Mouse (Mus musculus) urinary bladder, postnatal 0 days (tissue): ENCODE measurements around the gene Gm20870. TPM values are rescaled to one million over a fixed set of nuclear protein-coding genes. Genes with fewer than 3 reads are reported as not detected.

Experiments
- polyA plus RNA-seq: library from polyadenylated mRNA; unstranded; fragments of >200 nt; fragmentation: Nextera tagmentation; extraction: Ambion mirVana; gene quantifications from 2 replicates; pipeline ENCODE4 v1.2.1, GENCODE M21; 2015

Gene Gm20870
- polyA plus RNA-seq: not detected in 2 replicates

GRCm38 (mm10) chrY:71691743-71692142 is at the start of gene Gm20870:
TSS of gene Gm20870 (plus strand) at chrY:71692043.

Other genes with a start within 250 kb of the Gm20870 start
- not detected in 2 replicates for gene Gm20869, start 222.6 kb upstream of the Gm20870 start, polyA plus RNA-seq